Mouse (Mus musculus): Measurements from ENCODE around the gene Fat2.

DNA sequence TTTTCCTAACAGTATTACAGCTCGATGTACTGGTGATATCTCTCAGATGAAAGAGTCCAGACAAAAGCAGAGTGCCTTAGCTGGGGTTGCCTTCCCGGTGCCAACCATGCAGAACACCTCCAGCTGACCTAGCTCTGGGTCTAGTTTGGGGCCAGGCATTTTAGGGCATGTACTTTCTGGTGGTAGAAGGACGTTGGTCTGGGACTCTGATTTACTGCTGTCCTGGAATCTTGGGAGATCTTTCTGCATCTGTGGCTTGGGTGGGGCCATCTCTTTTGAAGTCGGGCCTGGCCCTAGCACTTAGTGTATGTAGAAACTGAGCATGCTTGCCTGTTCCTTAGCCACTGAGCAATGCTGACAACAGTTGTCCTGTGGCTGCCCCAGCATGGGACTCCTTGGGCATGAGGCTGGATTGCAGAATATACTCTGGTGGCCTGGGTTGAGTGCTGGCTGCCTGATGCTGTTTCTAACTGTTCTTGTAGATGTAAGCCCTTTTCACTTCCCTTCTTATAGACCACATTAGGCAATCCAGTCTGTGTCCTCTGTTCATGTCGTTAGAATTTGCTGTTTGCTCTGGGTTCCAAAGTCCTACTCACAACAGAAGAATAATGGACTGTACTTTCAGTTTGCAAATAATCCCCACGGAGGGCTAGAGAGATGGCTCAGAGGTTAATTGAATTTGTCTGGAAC, 128.2 kb downstream of the Fat2 start:
- TF ChIP-seq CTCF (IDR thresholded peaks at IDR 0.05; ENCODE audit: low read depth) (no peak), EP300 (IDR thresholded peaks at IDR 0.05; ENCODE audit: low read depth) (no peak)

Measured in liver, postnatal 0 days (tissue).